Mouse (Mus musculus) stomach, postnatal 0 days (tissue): ENCODE measurements around the gene Pip5k1b. TPM values are rescaled to one million over a fixed set of nuclear protein-coding genes. Genes with fewer than 3 reads are reported as not detected.

Experiments used
- ATAC-seq: fragments of 200-750 bp; cut with Nextera tagmentation; 2 replicates; pipeline ENCODE4 v1.8.0; 2017; ENCODE audit not compliant: low FRiP score, low TSS enrichment
- DNase-seq: peaks from one replicate; pipeline ENCODE4 v3.0.0-alpha.2; 2016; ENCODE audit warnings: low spot score
- H3K27ac ChIP-seq: fragments of 300-500 bp; sonication (generic); replicated peaks from 2 replicates; pipeline ENCODE4 v1.5.1; 2014; ENCODE audit warnings: mild to moderate bottlenecking, control low read depth
- H3K27me3 ChIP-seq: fragments of 300-500 bp; sonication (generic); 2 replicates; pipeline ENCODE4 v1.6.1; 2014; ENCODE audit warnings: low read length; ENCODE audit not compliant: control insufficient read depth, insufficient read depth
- H3K36me3 ChIP-seq: fragments of 300-500 bp; sonication (generic); 2 replicates; pipeline ENCODE4 v1.6.1; 2014; ENCODE audit warnings: low read length, mixed read lengths; ENCODE audit not compliant: control insufficient read depth, insufficient read depth
- H3K4me1 ChIP-seq: fragments of 300-500 bp; sonication (generic); replicated peaks from 2 replicates; pipeline ENCODE4 v1.6.1; 2014; ENCODE audit warnings: antibody characterized with exemption; ENCODE audit not compliant: control insufficient read depth, insufficient read depth
- H3K4me2 ChIP-seq: fragments of 300-500 bp; sonication (generic); replicated peaks from 2 replicates; pipeline ENCODE4 v1.6.1; 2014; ENCODE audit warnings: low read depth, mild to moderate bottlenecking, control low read depth, moderate library complexity
- H3K4me3 ChIP-seq: fragments of 300-500 bp; sonication (generic); 2 replicates; pipeline ENCODE4 v1.5.1; 2014; ENCODE audit warnings: low read depth, low read length, control low read depth
- H3K9ac ChIP-seq: fragments of 300-500 bp; sonication (generic); 2 replicates; pipeline ENCODE4 v1.6.1; 2014; ENCODE audit warnings: mild to moderate bottlenecking, low read length, control low read depth, mixed read lengths
- H3K9me3 ChIP-seq: fragments of 300-500 bp; sonication (generic); 2 replicates; pipeline ENCODE4 v1.6.1; 2016; ENCODE audit warnings: low read length; ENCODE audit not compliant: control insufficient read depth
- CTCF ChIP-seq: IDR thresholded peaks from 2 replicates; pipeline ENCODE4 v1.5.1; 2016; ENCODE audit warnings: antibody characterized with exemption, low read depth, mild to moderate bottlenecking, moderate library complexity
- EP300 ChIP-seq: optimal IDR thresholded peaks from 2 replicates; pipeline ENCODE3; 2016; ENCODE audit warnings: antibody characterized with exemption
- WGBS: fragments of 180-500 bp; shearing (Covaris S2); extraction: QIAGEN DNeasy Blood & Tissue Kit; methylation state at CpG from one replicate; pipeline ENCODE4 v1.1.7; 2014; 5-methylcytosine and 5-hydroxymethylcytosine counted together
- polyA plus RNA-seq: library from polyadenylated mRNA; unstranded; fragments of >200 nt; fragmentation: Nextera tagmentation; extraction: Ambion mirVana; gene quantifications from 2 replicates; pipeline ENCODE4 v1.2.1, GENCODE M21; 2015

The Pip5k1b gene
- polyA plus RNA-seq, 1 experiment from 2014 or later: 5.5 TPM

- no peak overlapping the region for H3K9ac ChIP-seq
- H3K27me3 ChIP-seq: no peaks in the 10 kb centered on the region
- H3K27ac ChIP-seq: no peak overlapping the region
- no peaks in the 10 kb centered on the region for H3K36me3 ChIP-seq
- H3K4me1 ChIP-seq: no peaks in the 10 kb centered on the region
- WGBS: 68% methylated on average over 6 of the region's 6 CpGs
- H3K4me3 ChIP-seq: no peak overlapping the region
- no peak overlapping the region for H3K4me2 ChIP-seq
- TF ChIP-seq EP300: no peak
- TF ChIP-seq CTCF: no peak
- no peak for DNase-seq
- ATAC-seq: no peak
- no peaks in the 10 kb centered on the region for H3K9me3 ChIP-seq
These were observed 121.4 kb downstream of the Pip5k1b start for GRCm38 (mm10) chr19:24434291-24434690.

DNA sequence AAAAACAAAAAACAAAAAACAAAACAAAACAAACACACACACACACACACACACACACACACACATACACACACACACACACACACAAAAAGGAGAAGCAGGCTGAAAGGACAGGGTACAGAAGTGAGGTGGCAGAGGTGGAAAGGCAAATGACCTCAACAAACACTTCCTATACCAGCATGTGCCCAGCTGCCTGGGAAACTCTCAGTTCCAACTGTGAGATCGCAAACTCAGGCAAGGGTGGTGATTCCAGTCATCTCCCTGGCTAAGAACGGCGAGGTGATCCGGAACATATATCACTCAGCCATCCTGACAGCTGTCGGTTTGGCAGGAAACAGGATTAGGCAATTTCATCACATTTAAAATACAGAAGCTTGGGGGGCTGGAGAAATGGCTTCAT is 123.2 kb downstream of the Pip5k1b start:
- Histone ChIP-seq H3K9ac (no peak overlapping the region), H3K4me1 (no peaks in the 10 kb centered on the region), H3K4me3 (no peak overlapping the region), H3K36me3 (no peaks in the 10 kb centered on the region), H3K27ac (no peak overlapping the region), H3K4me2 (no peak overlapping the region), H3K27me3 (no peaks in the 10 kb centered on the region), H3K9me3 (no peaks in the 10 kb centered on the region)
- 77% methylated on average over 5 of the region's 5 CpGs for WGBS
- TF ChIP-seq CTCF: no peak
- no peak for DNase-seq
- no peak for ATAC-seq

DNA sequence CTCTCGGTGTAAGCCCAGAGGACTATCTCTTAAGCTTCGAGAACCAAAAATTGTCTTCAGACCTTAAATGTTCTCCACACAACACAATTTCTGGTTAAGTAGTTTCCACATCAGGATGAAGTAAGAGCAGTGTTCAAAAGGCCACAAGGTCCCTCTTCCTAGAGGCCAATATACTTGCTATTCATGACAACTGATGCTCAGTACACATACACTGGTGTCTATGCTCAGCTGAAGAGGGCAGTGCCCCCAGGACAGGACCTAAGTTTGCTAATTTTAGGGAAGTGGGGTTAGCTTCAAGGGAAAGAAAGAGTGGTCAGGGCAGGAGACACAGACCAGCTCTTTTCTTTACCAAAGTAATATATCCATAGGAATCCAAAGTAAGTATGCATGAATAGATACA is 124.3 kb downstream of the Pip5k1b start:
- Histone ChIP-seq H3K36me3 (no peaks in the 10 kb centered on the region), H3K9ac (no peak overlapping the region), H3K9me3 (no peaks in the 10 kb centered on the region), H3K4me2 (no peak overlapping the region), H3K27me3 (no peaks in the 10 kb centered on the region), H3K4me1 (no peaks in the 10 kb centered on the region), H3K27ac (no peak overlapping the region), H3K4me3 (no peak overlapping the region)
- ATAC-seq (no peak), DNase-seq (no peak)
- TF ChIP-seq CTCF (no peak), EP300 (no peak)
- 88% methylated on average over 2 of the region's 2 CpGs for WGBS

DNA sequence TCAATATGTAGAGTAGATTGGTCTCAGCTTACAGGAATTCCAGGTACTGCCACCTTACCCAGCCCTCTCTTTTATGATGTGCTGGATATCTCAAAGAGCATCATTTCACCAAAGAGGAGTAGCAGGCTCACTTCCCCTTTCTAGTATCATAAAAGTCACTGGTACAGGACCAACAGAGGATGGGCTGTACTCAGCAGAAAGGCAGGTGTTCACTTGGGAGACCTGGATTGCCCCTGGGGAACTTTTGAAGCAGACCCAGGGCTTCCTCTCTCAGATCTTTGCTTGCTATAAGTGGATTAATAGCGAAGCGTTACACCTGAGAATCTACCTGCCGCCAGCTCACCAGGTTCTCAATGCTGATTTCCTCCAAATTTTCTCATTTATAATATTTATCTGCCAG is 127.7 kb downstream of the Pip5k1b start:
- no peak overlapping the region for H3K4me2 ChIP-seq
- H3K4me3 ChIP-seq: no peak overlapping the region
- H3K36me3 ChIP-seq: no peaks in the 10 kb centered on the region
- TF ChIP-seq CTCF (no peak), EP300 (no peak)
- H3K27me3 ChIP-seq: no peaks in the 10 kb centered on the region
- 93% methylated on average over 3 of the region's 3 CpGs for WGBS
- no peaks in the 10 kb centered on the region for H3K4me1 ChIP-seq
- H3K9me3 ChIP-seq: no peaks in the 10 kb centered on the region
- no peak for DNase-seq
- ATAC-seq: no peak
- H3K9ac ChIP-seq: no peak overlapping the region
- H3K27ac ChIP-seq: no peak overlapping the region; the same call in 1 of the 2 replicates

DNA sequence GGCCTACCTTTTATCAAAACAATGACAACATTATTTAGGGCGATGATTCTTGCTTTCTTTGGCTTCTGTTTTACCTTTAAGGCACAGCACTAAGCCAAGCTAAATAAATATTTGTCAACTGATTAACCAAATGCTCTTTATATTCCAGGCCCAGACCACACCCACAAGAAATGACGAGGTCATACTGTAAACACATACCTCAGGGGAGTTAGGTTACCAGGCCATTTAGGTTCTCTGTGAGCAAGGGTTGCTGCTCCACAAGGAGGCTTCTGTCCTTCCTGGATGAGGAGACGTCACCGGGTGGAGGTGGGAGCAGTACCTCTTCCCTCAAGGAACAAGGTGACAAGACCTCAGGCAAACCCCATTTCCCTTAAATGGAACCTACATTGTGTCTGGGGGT is 128.4 kb downstream of the Pip5k1b start:
- 32% methylated on average over 4 of the region's 4 CpGs for WGBS
- DNase-seq: peak; percentile 78

GRCm38 (mm10) chr19:24426759-24427181 is 128.9 kb downstream of the Pip5k1b start:
- Histone ChIP-seq H3K9me3 (no peaks in the 10 kb centered on the region), H3K36me3 (no peaks in the 10 kb centered on the region), H3K9ac (no peak overlapping the region; the same call in 1 of the 2 replicates), H3K27ac (peak overlapping the region; percentile 82), H3K27me3 (no peaks in the 10 kb centered on the region), H3K4me2 (no peak overlapping the region), H3K4me1 (no peaks in the 10 kb centered on the region), H3K4me3 (no peak overlapping the region)
- ATAC-seq (peak; percentile 84), DNase-seq (peak; percentile 65)
- TF ChIP-seq CTCF (no peak), EP300 (no peak)
- 61% methylated on average over 7 of the region's 7 CpGs for WGBS

More for the DNA sequence above, 128.4 kb downstream of the Pip5k1b start:
- ATAC-seq: peak; percentile 97
- no peaks in the 10 kb centered on the region for H3K4me1 ChIP-seq
- no peaks in the 10 kb centered on the region for H3K9me3 ChIP-seq
- no peak overlapping the region for H3K4me2 ChIP-seq
- H3K36me3 ChIP-seq: no peaks in the 10 kb centered on the region
- H3K9ac ChIP-seq: no peak overlapping the region
- no peak overlapping the region for H3K4me3 ChIP-seq
- H3K27ac ChIP-seq: peak overlapping the region; percentile 82; the same call in 1 of the 2 replicates
- no peaks in the 10 kb centered on the region for H3K27me3 ChIP-seq
- TF ChIP-seq EP300: no peak
- no peak for TF ChIP-seq CTCF

DNA sequence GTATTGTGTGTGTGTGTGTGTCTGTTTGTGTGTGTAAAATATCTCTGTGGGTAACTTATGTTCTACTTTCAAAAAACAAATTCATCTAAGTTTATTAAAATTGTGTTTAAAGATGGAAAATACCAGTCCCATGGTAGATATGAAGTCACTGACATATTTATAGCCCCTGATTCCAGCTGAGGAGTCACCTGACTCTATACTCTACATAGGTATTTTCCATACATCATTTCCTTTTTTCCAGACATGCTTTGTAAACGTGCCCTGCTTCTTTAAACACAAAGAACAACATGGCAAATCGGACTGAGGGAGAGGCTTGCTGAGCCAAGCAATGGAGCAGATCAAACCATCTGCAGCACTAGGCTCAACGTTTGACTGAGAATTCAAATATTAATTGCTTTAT is 137.6 kb downstream of the Pip5k1b start:
- no peak overlapping the region for H3K4me2 ChIP-seq
- no peaks in the 10 kb centered on the region for H3K36me3 ChIP-seq
- H3K27me3 ChIP-seq: no peaks in the 10 kb centered on the region
- H3K4me1 ChIP-seq: no peaks in the 10 kb centered on the region
- DNase-seq: no peak
- no peaks in the 10 kb centered on the region for H3K9me3 ChIP-seq
- TF ChIP-seq EP300 (no peak), CTCF (no peak)
- WGBS: 32% methylated on average over 3 of the region's 3 CpGs
- no peak overlapping the region for H3K27ac ChIP-seq
- no peak overlapping the region for H3K9ac ChIP-seq
- H3K4me3 ChIP-seq: no peak overlapping the region
- ATAC-seq: no peak
